In genomic region chr2:11171754-11172501, GRCm38 (mm10) we compare ENCODE assay signal across 8 mouse cellular contexts. TPM values are rescaled to one million over a fixed set of nuclear protein-coding genes. Genes with fewer than 3 reads are reported as not detected.
DNase-seq lines count a peak whose midpoint lies in the region; ATAC-seq and TF ChIP-seq lines count a peak whose summit lies in the region.

Prkcq (plus strand) TSS chr2:11172108.

- ATAC-seq in forebrain, embryonic 16.5 days, result peak; percentile 92
- peak; percentile 90 for ATAC-seq in lung, embryonic 14.5 days (ENCODE audit: insufficient read depth)
- peak; percentile 28; the same call in 1 of the 2 replicates for ATAC-seq in neutrophil, adult 5-6 weeks (ENCODE audit: extremely low read depth, insufficient number of reproducible peaks, low FRiP score, poor library complexity, severe bottlenecking)

- H3K4me3 ChIP-seq in E14TG2a.4 (replicated peaks; ENCODE audit: low read length), result peak within 1 kb of the TSS; percentile 76
- peak within 1 kb of the TSS; percentile 58 for H3K4me3 ChIP-seq in forebrain, embryonic 16.5 days (replicated peaks; ENCODE audit: low read length)
- H3K4me3 ChIP-seq in lung, embryonic 14.5 days (ENCODE audit: low read depth, low read length), result peak within 1 kb of the TSS; percentile 48

- peak within 1 kb of the TSS; percentile 91 for H3K4me2 ChIP-seq in forebrain, embryonic 16.5 days (ENCODE audit: low read length)
- H3K4me2 ChIP-seq in lung, embryonic 14.5 days, result peak within 1 kb of the TSS; percentile 89

- peak within 1 kb of the TSS; percentile 64 for H3K9ac ChIP-seq in forebrain, embryonic 16.5 days (replicated peaks; ENCODE audit: low read depth, low read length)
- peak within 1 kb of the TSS; percentile 40 for H3K9ac ChIP-seq in lung, embryonic 14.5 days

- WGBS in forebrain, embryonic 16.5 days, result 1% methylated on average over 51 of the region's 51 CpGs
- 3% methylated on average over 51 of the region's 51 CpGs for WGBS in lung, embryonic 14.5 days

- DNase-seq in c-Kit-positive CD71-negative TER-119-negative erythroid progenitor cells, embryonic 14.5 days (ENCODE audit: low read depth), result peak; percentile 33
- peak; percentile 10 for DNase-seq in heart, postnatal 25 days (ENCODE audit: low spot score)
- DNase-seq in layer of hippocampus, adult 18-20 months (ENCODE audit: low spot score in 2 of 2), result peak; percentile 20 to 51
- peak; percentile 67 for DNase-seq in lung, embryonic 14.5 days
- peak; percentile 61 for DNase-seq in thymus, postnatal 0 days (ENCODE audit: low spot score)

- no peak within 1 kb of the TSS for H3K27ac ChIP-seq in forebrain, embryonic 16.5 days (ENCODE audit: low read length)
- H3K27ac ChIP-seq in lung, embryonic 14.5 days (ENCODE audit: low read depth), result no peak within 1 kb of the TSS

- H3K4me1 ChIP-seq in E14TG2a.4 (replicated peaks; ENCODE audit: low read depth, low read length), result peaks cover 13% of the 10 kb centered on the region
- H3K4me1 ChIP-seq in forebrain, embryonic 16.5 days (replicated peaks; ENCODE audit: control insufficient read depth, insufficient read depth, low read length), result peaks cover 13% of the 10 kb centered on the region
- no peaks in the 10 kb centered on the region for H3K4me1 ChIP-seq in lung, embryonic 14.5 days (ENCODE audit: insufficient read depth)

- intact Hi-C loops in heart, postnatal 25 days (cut with DNase I), result loop anchor here (5.0 kb wide), 1 partner anchor 75 kb away; no protein-coding TSS in a partner anchor

- H3K9me3 ChIP-seq in E14TG2a.4 (ENCODE audit: low read length), result no peaks in the 10 kb centered on the region
- no peaks in the 10 kb centered on the region for H3K9me3 ChIP-seq in forebrain, embryonic 16.5 days (ENCODE audit: control insufficient read depth, low read length)
- H3K9me3 ChIP-seq in lung, embryonic 14.5 days (ENCODE audit: low read depth, low read length), result no peaks in the 10 kb centered on the region

- no peak for TF ChIP-seq CTCF in E14TG2a.4 (conservative IDR thresholded peaks at IDR 0.05; ENCODE audit: low read length)
- TF ChIP-seq CTCF in lung, embryonic 14.5 days (IDR thresholded peaks at IDR 0.05; ENCODE audit: low read depth), result no peak

- peaks cover 34% of the 10 kb centered on the region for H3K27me3 ChIP-seq in E14TG2a.4 (ENCODE audit: insufficient read depth, low read length)
- peaks cover 38% of the 10 kb centered on the region for H3K27me3 ChIP-seq in forebrain, embryonic 16.5 days (replicated peaks; ENCODE audit: control insufficient read depth, insufficient read depth, low read length)
- H3K27me3 ChIP-seq in lung, embryonic 14.5 days (ENCODE audit: insufficient read depth, low read length), result peaks cover 10% of the 10 kb centered on the region

- H3K36me3 ChIP-seq in E14TG2a.4 (ENCODE audit: insufficient read depth, low read length), result no peaks in the 10 kb centered on the region
- H3K36me3 ChIP-seq in forebrain, embryonic 16.5 days (ENCODE audit: control insufficient read depth, insufficient read depth), result no peaks in the 10 kb centered on the region
- no peaks in the 10 kb centered on the region for H3K36me3 ChIP-seq in lung, embryonic 14.5 days (ENCODE audit: insufficient read depth)

RNA-seq across cellular contexts. Expression of gene Prkcq, which starts in this region (rescaled TPM):
- polyA plus RNA-seq in forebrain, embryonic 16.5 days (2015; fragmentation: Nextera tagmentation; extraction: Ambion mirVana), result 3.0 and 4.4 TPM in 2 replicates
- total RNA-seq in heart, postnatal 25 days (2021), result 1 to 10 TPM; 1.6 to 2.0 TPM
- 1 to 10 TPM; 7.3 TPM for total RNA-seq in layer of hippocampus, adult 18-20 months (2021)
- polyA plus RNA-seq in lung, embryonic 14.5 days (2014; fragmentation: Nextera tagmentation; extraction: Ambion mirVana), result 1.4 and 1.8 TPM in 2 replicates
- 21.2 and 22.0 TPM in 2 replicates for total RNA-seq in neutrophil, adult 5-6 weeks (2017)
- polyA plus RNA-seq in thymus, postnatal 0 days (2015; fragmentation: Nextera tagmentation; extraction: Ambion mirVana), result 54.6 and 63.1 TPM in 2 replicates

Comparison
In these comparisons a context has a peak if more than half of its experiments do, and no peak if none do; other contexts are left out.
1. RNA of gene Prkcq (polyA plus RNA-seq): 54.6 to 63.1 TPM in thymus, postnatal 0 days; 3.0 to 4.4 TPM in forebrain, embryonic 16.5 days and 1.4 to 1.8 TPM in lung, embryonic 14.5 days; every median in the first group is over 10 times any median in the second.
2. DNase-seq: peak in every context shown above with its lines; median percentile 67 in lung, embryonic 14.5 days; 61 in thymus, postnatal 0 days; 36 in layer of hippocampus, adult 18-20 months; 33 in c-Kit-positive CD71-negative TER-119-negative erythroid progenitor cells, embryonic 14.5 days; 10 in heart, postnatal 25 days.
3. ATAC-seq: peak in every context shown above with its lines; median percentile 92 in forebrain, embryonic 16.5 days; 90 in lung, embryonic 14.5 days; 28 in neutrophil, adult 5-6 weeks.
4. Peak in every context shown above with its lines, with median percentiles within 50 percentile points of each other: H3K4me3 ChIP-seq.